Mouse (Mus musculus) limb, embryonic 13.5 days (tissue): ENCODE data around the gene Dusp18. TPM values are rescaled to one million over a fixed set of nuclear protein-coding genes. Genes with fewer than 3 reads are reported as not detected.

Experiments used
- ATAC-seq: fragments of 200-750 bp; cut with Nextera tagmentation; 2 replicates; pipeline ENCODE4 v1.8.0; 2017; ENCODE audit warnings: low read depth, moderate number of reproducible peaks, moderate TSS enrichment; ENCODE audit not compliant: low FRiP score
- H3K27ac ChIP-seq: fragments of 300-500 bp; sonication (generic); 2 replicates; pipeline ENCODE4 v1.5.1; 2015; ENCODE audit warnings: inconsistent platforms, mild to moderate bottlenecking, moderate library complexity
- H3K27me3 ChIP-seq: fragments of 300-500 bp; sonication (generic); 2 replicates; pipeline ENCODE4 v1.6.1; 2015; ENCODE audit warnings: mild to moderate bottlenecking, inconsistent platforms
- H3K36me3 ChIP-seq: fragments of 300-500 bp; sonication (generic); 2 replicates; pipeline ENCODE4 v1.6.1; 2015; ENCODE audit warnings: inconsistent platforms, mild to moderate bottlenecking, moderate library complexity
- H3K4me1 ChIP-seq: fragments of 300-500 bp; sonication (generic); 2 replicates; pipeline ENCODE4 v1.6.1; 2015; ENCODE audit warnings: inconsistent platforms
- H3K4me2 ChIP-seq: fragments of 300-500 bp; sonication (generic); replicated peaks from 2 replicates; pipeline ENCODE4 v1.6.1; 2015; ENCODE audit warnings: inconsistent platforms, mild to moderate bottlenecking, moderate library complexity
- H3K4me3 ChIP-seq: fragments of 300-500 bp; sonication (generic); 2 replicates; pipeline ENCODE4 v1.5.1; 2015; ENCODE audit warnings: moderate library complexity, mild to moderate bottlenecking, inconsistent platforms
- H3K9ac ChIP-seq: fragments of 300-500 bp; sonication (generic); 2 replicates; pipeline ENCODE4 v1.6.1; 2015; ENCODE audit warnings: mild to moderate bottlenecking, inconsistent platforms
- H3K9me3 ChIP-seq: fragments of 300-500 bp; sonication (generic); 2 replicates; pipeline ENCODE4 v1.6.1; 2016; ENCODE audit warnings: inconsistent platforms
- WGBS: fragments of 180-500 bp; shearing (Covaris S2); methylation state at CpG from one replicate; pipeline ENCODE4 v1.1.7; 2015; 5-methylcytosine and 5-hydroxymethylcytosine counted together
- polyA plus RNA-seq: library from polyadenylated mRNA; unstranded; fragments of >200 nt; fragmentation: Nextera tagmentation; extraction: Ambion mirVana; gene quantifications from 2 replicates; pipeline ENCODE4 v1.2.1, GENCODE M21; 2015

The Dusp18 gene
- polyA plus RNA-seq, 1 experiment from 2014 or later, result 11.0 TPM

- Histone ChIP-seq H3K4me3 (peak within 1 kb of the TSS; percentile 63), H3K9me3 (no peaks in the 10 kb centered on the region), H3K36me3 (peaks cover 5% of the 10 kb centered on the region; the same call in 1 of the 2 replicates), H3K4me2 (peak within 1 kb of the TSS; percentile 93), H3K4me1 (peaks cover 26% of the 10 kb centered on the region), H3K27me3 (peaks cover 20% of the 10 kb centered on the region), H3K9ac (peak within 1 kb of the TSS; percentile 66), H3K27ac (peak within 1 kb of the TSS; percentile 33; the same call in 1 of the 2 replicates)
- peak; percentile 76 for ATAC-seq
- WGBS, result under 1% methylated on average over 28 of the region's 28 CpGs
Observed at GRCm38 (mm10) chr11:3914109-3914840, 19.2 kb downstream of the Dusp18 start, which contains the start of gene Slc35e4. Gene Slc35e4, minus strand, starts transcription at chr11:3914664.

GRCm38 (mm10) chr11:3918738-3919137 lies 23.7 kb downstream of the Dusp18 start:
- 54% methylated on average over 1 of the region's 1 CpGs for WGBS
- H3K4me1 ChIP-seq, result peaks cover 4% of the 10 kb centered on the region; the same call in 1 of the 2 replicates
- peaks cover 20% of the 10 kb centered on the region for H3K36me3 ChIP-seq
- H3K27ac ChIP-seq, result no peak overlapping the region
- no peak overlapping the region for H3K4me2 ChIP-seq
- no peaks in the 10 kb centered on the region for H3K9me3 ChIP-seq
- no peak for ATAC-seq
- H3K9ac ChIP-seq, result no peak overlapping the region
- H3K4me3 ChIP-seq, result no peak overlapping the region
- 0 out of 2 replicates have a peak, but pooled peaks cover 4% of the 10 kb centered on the region for H3K27me3 ChIP-seq

GRCm38 (mm10) chr11:3920476-3920875 lies 25.4 kb downstream of the Dusp18 start:
- no peak overlapping the region for H3K9ac ChIP-seq
- H3K27me3 ChIP-seq, result 0 out of 2 replicates have a peak, but pooled peaks cover under 1% of the 10 kb centered on the region
- no peak overlapping the region for H3K27ac ChIP-seq
- H3K9me3 ChIP-seq, result no peaks in the 10 kb centered on the region
- H3K4me1 ChIP-seq, result no peaks in the 10 kb centered on the region
- ATAC-seq, result no peak
- no peak overlapping the region for H3K4me3 ChIP-seq
- WGBS, result 85% methylated on average over 7 of the region's 7 CpGs
- no peak overlapping the region for H3K4me2 ChIP-seq
- H3K36me3 ChIP-seq, result peaks cover 35% of the 10 kb centered on the region

GRCm38 (mm10) chr11:3921281-3921850 lies 26.3 kb downstream of the Dusp18 start:
- ATAC-seq, result no peak
- no peak overlapping the region for H3K4me3 ChIP-seq
- WGBS, result 24% methylated on average over 8 of the region's 8 CpGs

GRCm38 (mm10) chr11:3922115-3922514 lies 27.1 kb downstream of the Dusp18 start:
- Histone ChIP-seq H3K4me3 (no peak overlapping the region), H3K36me3 (peaks cover 51% of the 10 kb centered on the region), H3K4me1 (no peaks in the 10 kb centered on the region), H3K9ac (no peak overlapping the region), H3K9me3 (no peaks in the 10 kb centered on the region), H3K4me2 (no peak overlapping the region), H3K27me3 (no peaks in the 10 kb centered on the region), H3K27ac (no peak overlapping the region)
- WGBS, result 91% methylated on average over 9 of the region's 9 CpGs
- no peak for ATAC-seq

More at GRCm38 (mm10) chr11:3921281-3921850, 26.3 kb downstream of the Dusp18 start:
- H3K9me3 ChIP-seq, result no peaks in the 10 kb centered on the region
- H3K4me2 ChIP-seq, result no peak overlapping the region
- peaks cover 44% of the 10 kb centered on the region for H3K36me3 ChIP-seq
- H3K9ac ChIP-seq, result no peak overlapping the region
- H3K27me3 ChIP-seq, result no peaks in the 10 kb centered on the region
- H3K27ac ChIP-seq, result no peak overlapping the region
- no peaks in the 10 kb centered on the region for H3K4me1 ChIP-seq

GRCm38 (mm10) chr11:3922731-3923130 lies 27.7 kb downstream of the Dusp18 start:
- H3K4me3 ChIP-seq, result no peak overlapping the region
- H3K4me2 ChIP-seq, result no peak overlapping the region
- no peaks in the 10 kb centered on the region for H3K4me1 ChIP-seq
- 93% methylated on average over 6 of the region's 6 CpGs for WGBS
- peaks cover 50% of the 10 kb centered on the region for H3K36me3 ChIP-seq
- ATAC-seq, result no peak
- no peaks in the 10 kb centered on the region for H3K9me3 ChIP-seq
- no peak overlapping the region for H3K9ac ChIP-seq
- no peaks in the 10 kb centered on the region for H3K27me3 ChIP-seq
- H3K27ac ChIP-seq, result no peak overlapping the region

GRCm38 (mm10) chr11:3925916-3926315 lies 30.9 kb downstream of the Dusp18 start:
- H3K27ac ChIP-seq, result no peak overlapping the region
- no peak overlapping the region for H3K9ac ChIP-seq
- ATAC-seq, result no peak
- no peak overlapping the region for H3K4me3 ChIP-seq
- H3K9me3 ChIP-seq, result no peaks in the 10 kb centered on the region
- no peak overlapping the region for H3K4me2 ChIP-seq
- H3K4me1 ChIP-seq, result peaks cover 5% of the 10 kb centered on the region
- peaks cover 50% of the 10 kb centered on the region for H3K36me3 ChIP-seq
- 89% methylated on average over 10 of the region's 10 CpGs for WGBS
- H3K27me3 ChIP-seq, result no peaks in the 10 kb centered on the region

- 72% methylated on average over 4 of the region's 4 CpGs for WGBS
- Histone ChIP-seq H3K27ac (no peak overlapping the region), H3K4me3 (no peak overlapping the region)
Observed at GRCm38 (mm10) chr11:3930019-3930418, 35.0 kb downstream of the Dusp18 start.

GRCm38 (mm10) chr11:3930931-3931330 lies 35.9 kb downstream of the Dusp18 start:
- H3K9ac ChIP-seq, result peak overlapping the region; percentile 65
- no peak overlapping the region for H3K27ac ChIP-seq
- no peaks in the 10 kb centered on the region for H3K27me3 ChIP-seq
- H3K36me3 ChIP-seq, result peaks cover 15% of the 10 kb centered on the region
- H3K4me2 ChIP-seq, result peak overlapping the region; percentile 77
- ATAC-seq, result no peak
- 39% methylated on average over 6 of the region's 6 CpGs for WGBS
- H3K4me1 ChIP-seq, result peaks cover 15% of the 10 kb centered on the region
- H3K4me3 ChIP-seq, result peak overlapping the region; percentile 54
- H3K9me3 ChIP-seq, result no peaks in the 10 kb centered on the region

More at GRCm38 (mm10) chr11:3930019-3930418, 35.0 kb downstream of the Dusp18 start:
- peaks cover 15% of the 10 kb centered on the region for H3K4me1 ChIP-seq
- no peak for ATAC-seq
- no peaks in the 10 kb centered on the region for H3K27me3 ChIP-seq
- H3K9me3 ChIP-seq, result no peaks in the 10 kb centered on the region
- H3K4me2 ChIP-seq, result no peak overlapping the region
- peaks cover 22% of the 10 kb centered on the region for H3K36me3 ChIP-seq
- H3K9ac ChIP-seq, result no peak overlapping the region

- no peaks in the 10 kb centered on the region for H3K9me3 ChIP-seq
- peak; percentile 86 for ATAC-seq
- H3K9ac ChIP-seq, result peak within 1 kb of the TSS; percentile 65
- H3K27me3 ChIP-seq, result no peaks in the 10 kb centered on the region
- peak within 1 kb of the TSS; percentile 54 for H3K4me3 ChIP-seq
- H3K4me1 ChIP-seq, result peaks cover 15% of the 10 kb centered on the region
- WGBS, result under 1% methylated on average over 24 of the region's 26 CpGs
- H3K4me2 ChIP-seq, result peak within 1 kb of the TSS; percentile 77
- peaks cover 9% of the 10 kb centered on the region; the same call in 1 of the 2 replicates for H3K36me3 ChIP-seq
- no peak within 1 kb of the TSS for H3K27ac ChIP-seq
Observed at GRCm38 (mm10) chr11:3931511-3932211, 36.6 kb downstream of the Dusp18 start, which contains the start of gene Tcn2. Gene Tcn2, minus strand, starts transcription at chr11:3932159.

GRCm38 (mm10) chr11:3933756-3934285 lies 38.8 kb downstream of the Dusp18 start:
- no peak overlapping the region for H3K27ac ChIP-seq
- no peak overlapping the region for H3K9ac ChIP-seq
- no peak for ATAC-seq
- 89% methylated on average over 9 of the region's 9 CpGs for WGBS
- H3K4me2 ChIP-seq, result no peak overlapping the region
- H3K4me1 ChIP-seq, result peaks cover 15% of the 10 kb centered on the region
- H3K4me3 ChIP-seq, result no peak overlapping the region
- H3K27me3 ChIP-seq, result 0 out of 2 replicates have a peak, but pooled peaks cover 2% of the 10 kb centered on the region
- no peaks in the 10 kb centered on the region for H3K36me3 ChIP-seq
- H3K9me3 ChIP-seq, result no peaks in the 10 kb centered on the region
